Mouse (Mus musculus) heart, embryonic 12.5 days (tissue): ENCODE data around the gene Ptpa. TPM values are rescaled to one million over a fixed set of nuclear protein-coding genes. Genes with fewer than 3 reads are reported as not detected.

Experiments
- ATAC-seq: fragments of 200-750 bp; cut with Nextera tagmentation; 2 replicates; pipeline ENCODE4 v1.8.0; 2017; ENCODE audit warnings: moderate TSS enrichment, moderate library complexity; ENCODE audit not compliant: insufficient number of reproducible peaks, low FRiP score
- H3K27ac ChIP-seq: fragments of 300-500 bp; sonication (generic); 2 replicates; pipeline ENCODE4 v1.5.1; 2016; ENCODE audit warnings: mild to moderate bottlenecking, moderate library complexity; ENCODE audit not compliant: poor library complexity, severe bottlenecking
- H3K27me3 ChIP-seq: fragments of 300-500 bp; sonication (generic); replicated peaks from 2 replicates; pipeline ENCODE4 v1.6.1; 2016; ENCODE audit warnings: mild to moderate bottlenecking, moderate library complexity
- H3K36me3 ChIP-seq: fragments of 300-500 bp; sonication (generic); 2 replicates; pipeline ENCODE4 v1.6.1; 2016; ENCODE audit warnings: mild to moderate bottlenecking, moderate library complexity
- H3K4me1 ChIP-seq: fragments of 300-500 bp; sonication (generic); replicated peaks from 2 replicates; pipeline ENCODE4 v1.6.1; 2016; ENCODE audit warnings: mild to moderate bottlenecking
- H3K4me2 ChIP-seq: fragments of 300-500 bp; sonication (generic); 2 replicates; pipeline ENCODE4 v1.6.1; 2016; ENCODE audit warnings: mild to moderate bottlenecking, moderate library complexity
- H3K4me3 ChIP-seq: fragments of 300-500 bp; sonication (generic); 2 replicates; pipeline ENCODE4 v1.5.1; 2016; ENCODE audit warnings: mild to moderate bottlenecking
- H3K9ac ChIP-seq: fragments of 300-500 bp; sonication (generic); 2 replicates; pipeline ENCODE4 v1.6.1; 2016; ENCODE audit warnings: mild to moderate bottlenecking, moderate library complexity
- H3K9me3 ChIP-seq: fragments of 300-500 bp; sonication (generic); replicated peaks from 2 replicates; pipeline ENCODE4 v1.6.1; 2016; ENCODE audit warnings: mild to moderate bottlenecking, moderate library complexity
- WGBS: fragments of 180-500 bp; shearing (Covaris S2); methylation state at CpG from one replicate; pipeline ENCODE4 v1.1.7; 2016; 5-methylcytosine and 5-hydroxymethylcytosine counted together
- polyA plus RNA-seq: library from polyadenylated mRNA; unstranded; fragments of >200 nt; fragmentation: Nextera tagmentation; extraction: Ambion mirVana; gene quantifications from 2 replicates; pipeline ENCODE4 v1.2.1, GENCODE M21; 2016

Gene Ptpa
- polyA plus RNA-seq, 1 experiment from 2014 or later: 107 TPM

DNA sequence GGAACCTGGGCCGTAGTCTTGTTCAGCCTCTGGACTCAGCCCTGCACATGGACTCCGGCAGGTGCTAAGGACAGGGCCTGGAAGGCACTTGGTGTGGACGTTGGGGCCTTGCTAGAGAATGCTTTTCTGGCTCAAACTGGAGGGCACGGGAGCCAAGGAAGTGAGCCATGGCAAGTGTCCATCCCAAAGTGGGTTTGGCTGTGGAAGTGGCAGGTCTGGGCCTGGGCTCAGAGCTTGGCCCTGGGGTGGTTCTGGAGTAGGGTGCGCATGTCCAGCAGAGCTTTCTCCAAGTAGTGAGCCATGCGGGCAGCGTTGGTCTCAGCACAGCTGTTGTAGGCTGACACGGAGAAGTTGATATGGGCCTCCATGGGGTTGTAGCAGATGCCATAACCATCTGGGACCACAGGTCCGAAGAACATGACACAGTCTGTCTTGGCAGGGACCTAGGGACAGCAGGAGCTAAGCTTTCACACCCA, 13.4 kb upstream of the Ptpa start:
- H3K9ac ChIP-seq: no peak overlapping the region
- H3K36me3 ChIP-seq: peaks cover 95% of the 10 kb centered on the region
- WGBS: 89% methylated on average over 9 of the region's 9 CpGs
- H3K27me3 ChIP-seq: no peaks in the 10 kb centered on the region
- ATAC-seq: no peak
- no peaks in the 10 kb centered on the region for H3K9me3 ChIP-seq
- 0 out of 2 replicates have a peak, but pooled peaks cover 7% of the 10 kb centered on the region for H3K4me1 ChIP-seq
- H3K27ac ChIP-seq: no peak overlapping the region
- no peak overlapping the region for H3K4me2 ChIP-seq
- H3K4me3 ChIP-seq: no peak overlapping the region

DNA sequence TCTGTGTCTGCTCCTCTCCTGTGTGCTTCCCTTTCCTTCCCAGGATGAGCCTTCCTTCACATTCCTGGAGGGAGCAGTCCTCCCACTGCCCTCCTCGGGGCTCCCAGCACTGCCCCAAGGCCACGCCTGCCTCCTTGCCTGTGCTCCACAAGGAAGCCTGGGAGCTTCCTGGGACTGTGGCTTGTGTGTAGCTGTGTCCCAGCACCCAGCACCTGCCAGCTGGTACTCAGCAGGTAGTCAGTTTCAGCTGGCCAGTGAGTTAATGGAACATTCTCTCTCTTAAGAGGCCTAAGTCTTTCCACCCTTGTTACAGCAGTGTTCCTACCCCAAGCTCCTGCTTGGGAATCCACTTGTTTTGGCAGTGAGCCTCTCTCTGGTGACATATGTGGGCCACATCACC, 13.0 kb upstream of the Ptpa start:
- no peaks in the 10 kb centered on the region for H3K27me3 ChIP-seq
- no peak overlapping the region for H3K4me2 ChIP-seq
- 69% methylated on average over 2 of the region's 2 CpGs for WGBS
- H3K4me1 ChIP-seq: 0 out of 2 replicates have a peak, but pooled peaks cover 7% of the 10 kb centered on the region
- H3K4me3 ChIP-seq: no peak overlapping the region
- no peak for ATAC-seq
- H3K36me3 ChIP-seq: peaks cover 95% of the 10 kb centered on the region
- no peak overlapping the region for H3K27ac ChIP-seq
- no peak overlapping the region for H3K9ac ChIP-seq
- H3K9me3 ChIP-seq: no peaks in the 10 kb centered on the region

DNA sequence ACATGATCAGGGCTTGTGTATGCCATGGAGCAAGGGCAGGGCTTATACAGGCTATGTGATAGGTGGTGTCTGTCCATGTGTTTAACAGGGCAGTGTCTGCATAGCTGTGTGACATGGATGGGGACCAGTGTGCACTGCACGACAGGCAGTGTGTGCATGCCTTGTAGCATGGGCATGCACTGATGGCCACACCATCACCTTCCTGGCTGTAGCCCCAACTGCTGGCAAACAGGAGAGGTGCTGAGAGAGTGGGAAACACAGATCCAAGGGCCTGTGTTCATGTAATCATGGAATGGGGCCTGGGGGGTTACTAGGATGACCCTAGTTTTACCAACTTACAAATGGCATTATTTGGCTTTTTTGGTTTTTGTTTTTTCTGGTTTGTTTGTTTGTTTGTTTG, 12.0 kb upstream of the Ptpa start:
- Histone ChIP-seq H3K9ac (no peak overlapping the region), H3K9me3 (no peaks in the 10 kb centered on the region), H3K4me2 (no peak overlapping the region), H3K36me3 (peaks cover 95% of the 10 kb centered on the region), H3K4me1 (0 out of 2 replicates have a peak, but pooled peaks cover 5% of the 10 kb centered on the region), H3K27ac (no peak overlapping the region), H3K4me3 (no peak overlapping the region), H3K27me3 (no peaks in the 10 kb centered on the region)
- ATAC-seq: no peak
- 77% methylated on average over 1 of the region's 1 CpGs for WGBS

DNA sequence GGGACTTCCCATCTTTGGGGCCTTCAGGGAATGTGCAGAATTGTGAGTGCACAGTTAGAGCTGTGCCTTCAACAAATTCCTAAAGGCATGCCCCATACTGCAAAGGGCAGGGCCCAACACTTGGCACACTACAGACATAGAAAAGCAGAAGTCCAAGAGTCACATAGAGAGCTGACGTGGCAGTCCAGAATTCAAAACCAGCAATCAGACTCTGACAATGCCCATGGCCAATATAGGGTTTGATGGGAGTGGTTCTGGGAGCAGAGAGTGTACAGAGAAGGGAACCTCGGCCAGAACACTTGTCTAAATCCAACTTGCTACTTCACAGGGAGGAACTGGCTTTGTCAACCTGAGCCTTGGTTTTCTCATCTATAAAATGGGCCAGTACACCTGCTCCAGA, 8.6 kb upstream of the Ptpa start:
- H3K27me3 ChIP-seq: no peaks in the 10 kb centered on the region
- peaks cover 12% of the 10 kb centered on the region; the same call in 1 of the 2 replicates for H3K4me1 ChIP-seq
- H3K4me2 ChIP-seq: no peak overlapping the region
- peaks cover 85% of the 10 kb centered on the region for H3K36me3 ChIP-seq
- WGBS: 86% methylated on average over 2 of the region's 2 CpGs
- ATAC-seq: no peak
- no peak overlapping the region for H3K4me3 ChIP-seq
- no peak overlapping the region for H3K9ac ChIP-seq
- H3K27ac ChIP-seq: no peak overlapping the region
- H3K9me3 ChIP-seq: no peaks in the 10 kb centered on the region

DNA sequence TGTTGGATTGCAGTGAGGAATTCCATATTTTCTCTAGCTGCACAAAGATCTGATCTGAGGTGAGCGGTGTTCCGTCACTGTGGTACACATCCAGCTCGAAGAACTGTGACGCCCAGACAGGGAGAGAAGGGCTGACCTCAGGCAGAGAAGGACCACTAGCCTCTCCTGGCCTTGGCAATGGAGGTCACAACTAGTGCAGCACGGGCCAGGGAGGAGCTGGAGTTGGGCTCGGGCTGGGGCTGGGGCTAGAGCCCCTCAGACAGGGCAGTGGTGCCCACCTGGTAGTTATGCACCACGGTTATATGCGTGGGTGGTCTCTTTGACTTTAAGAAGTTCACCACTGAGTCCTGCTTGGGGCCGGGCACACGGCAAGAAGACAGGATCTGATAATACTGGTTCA, 8.1 kb upstream of the Ptpa start:
- no peak for ATAC-seq
- Histone ChIP-seq H3K27ac (no peak overlapping the region), H3K9ac (no peak overlapping the region), H3K36me3 (peaks cover 85% of the 10 kb centered on the region), H3K4me3 (no peak overlapping the region), H3K4me2 (no peak overlapping the region), H3K9me3 (no peaks in the 10 kb centered on the region), H3K4me1 (peaks cover 12% of the 10 kb centered on the region; the same call in 1 of the 2 replicates), H3K27me3 (no peaks in the 10 kb centered on the region)
- 90% methylated on average over 10 of the region's 10 CpGs for WGBS

DNA sequence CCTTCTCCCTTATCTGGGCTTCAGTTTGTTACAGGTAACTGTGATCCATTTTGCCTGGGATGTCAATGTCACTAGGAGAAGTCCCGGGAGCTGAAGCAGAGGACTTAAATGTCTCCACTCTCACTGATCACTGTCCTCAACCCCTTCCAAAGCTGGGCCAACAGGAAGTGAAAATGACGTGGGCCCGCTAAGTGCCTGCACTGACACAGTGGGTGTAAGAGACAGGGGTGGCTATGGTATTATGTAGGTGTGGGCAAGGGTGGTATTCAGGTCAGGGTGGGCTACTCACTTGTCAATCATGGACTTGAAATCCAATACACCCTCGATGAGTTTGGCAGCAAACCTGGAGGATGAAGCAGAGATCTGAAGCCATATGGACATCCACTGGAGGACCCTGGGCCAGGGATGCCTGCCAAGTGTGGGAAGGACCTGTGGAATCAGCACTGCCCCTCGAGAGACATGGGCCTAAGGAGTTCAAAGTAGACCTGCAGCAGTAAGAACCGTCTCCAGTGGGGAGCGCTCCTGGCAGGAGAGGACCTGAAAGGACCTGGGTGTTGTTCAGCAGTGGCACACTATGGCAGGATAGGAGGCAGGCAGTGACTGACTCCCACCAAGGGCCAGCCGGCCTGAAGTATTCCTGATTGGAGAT, 7.3 kb upstream of the Ptpa start:
- no peak overlapping the region for H3K4me2 ChIP-seq
- no peak overlapping the region for H3K4me3 ChIP-seq
- 80% methylated on average over 8 of the region's 8 CpGs for WGBS
- peaks cover 14% of the 10 kb centered on the region for H3K4me1 ChIP-seq
- H3K27ac ChIP-seq: no peak overlapping the region
- peaks cover 79% of the 10 kb centered on the region for H3K36me3 ChIP-seq
- no peak for ATAC-seq
- H3K9ac ChIP-seq: no peak overlapping the region
- H3K27me3 ChIP-seq: no peaks in the 10 kb centered on the region
- H3K9me3 ChIP-seq: no peaks in the 10 kb centered on the region

DNA sequence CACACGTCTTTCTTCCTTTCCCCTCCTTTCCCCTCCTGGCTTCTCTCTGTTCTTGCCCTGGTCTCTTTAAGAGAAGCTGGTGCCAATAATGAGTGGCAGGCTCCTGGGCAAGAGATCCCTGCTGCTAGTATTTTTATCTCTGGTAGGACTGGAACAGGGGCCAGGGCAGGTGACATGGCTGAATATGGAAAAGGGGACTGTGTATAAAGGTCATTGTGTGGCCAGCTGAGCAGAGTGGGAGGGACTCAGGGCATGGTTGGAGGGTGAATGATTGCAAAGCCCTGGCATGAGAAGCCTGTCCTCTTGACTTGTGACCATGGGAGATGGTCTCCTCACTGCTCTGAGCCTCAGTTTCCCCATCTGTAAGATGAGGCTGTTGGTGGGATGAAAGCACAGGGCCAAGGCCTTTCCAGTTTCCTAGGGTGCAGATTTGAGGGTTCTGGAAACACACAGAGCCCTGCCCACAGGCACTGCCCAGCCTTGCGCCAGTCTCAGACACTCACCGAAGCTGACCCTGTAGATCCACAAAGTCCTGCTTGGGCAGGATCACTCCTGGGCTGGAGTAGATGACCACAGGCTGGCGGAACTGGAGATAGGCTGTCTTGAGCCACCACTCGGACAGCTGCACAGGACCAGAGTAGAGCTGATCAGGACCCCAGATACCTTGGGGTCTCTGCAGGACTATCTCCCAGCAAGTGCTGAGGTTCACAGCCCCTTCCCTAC, 6.2 kb upstream of the Ptpa start:
- no peaks in the 10 kb centered on the region for H3K27me3 ChIP-seq
- peaks cover 24% of the 10 kb centered on the region for H3K4me1 ChIP-seq
- H3K36me3 ChIP-seq: peaks cover 70% of the 10 kb centered on the region
- H3K9me3 ChIP-seq: no peaks in the 10 kb centered on the region
- H3K27ac ChIP-seq: 0 out of 2 replicates have a peak overlapping the region, but pooled peaks have one; percentile 15
- no peak for ATAC-seq
- H3K4me2 ChIP-seq: no peak overlapping the region
- no peak overlapping the region for H3K9ac ChIP-seq
- 85% methylated on average over 5 of the region's 5 CpGs for WGBS
- H3K4me3 ChIP-seq: no peak overlapping the region

DNA sequence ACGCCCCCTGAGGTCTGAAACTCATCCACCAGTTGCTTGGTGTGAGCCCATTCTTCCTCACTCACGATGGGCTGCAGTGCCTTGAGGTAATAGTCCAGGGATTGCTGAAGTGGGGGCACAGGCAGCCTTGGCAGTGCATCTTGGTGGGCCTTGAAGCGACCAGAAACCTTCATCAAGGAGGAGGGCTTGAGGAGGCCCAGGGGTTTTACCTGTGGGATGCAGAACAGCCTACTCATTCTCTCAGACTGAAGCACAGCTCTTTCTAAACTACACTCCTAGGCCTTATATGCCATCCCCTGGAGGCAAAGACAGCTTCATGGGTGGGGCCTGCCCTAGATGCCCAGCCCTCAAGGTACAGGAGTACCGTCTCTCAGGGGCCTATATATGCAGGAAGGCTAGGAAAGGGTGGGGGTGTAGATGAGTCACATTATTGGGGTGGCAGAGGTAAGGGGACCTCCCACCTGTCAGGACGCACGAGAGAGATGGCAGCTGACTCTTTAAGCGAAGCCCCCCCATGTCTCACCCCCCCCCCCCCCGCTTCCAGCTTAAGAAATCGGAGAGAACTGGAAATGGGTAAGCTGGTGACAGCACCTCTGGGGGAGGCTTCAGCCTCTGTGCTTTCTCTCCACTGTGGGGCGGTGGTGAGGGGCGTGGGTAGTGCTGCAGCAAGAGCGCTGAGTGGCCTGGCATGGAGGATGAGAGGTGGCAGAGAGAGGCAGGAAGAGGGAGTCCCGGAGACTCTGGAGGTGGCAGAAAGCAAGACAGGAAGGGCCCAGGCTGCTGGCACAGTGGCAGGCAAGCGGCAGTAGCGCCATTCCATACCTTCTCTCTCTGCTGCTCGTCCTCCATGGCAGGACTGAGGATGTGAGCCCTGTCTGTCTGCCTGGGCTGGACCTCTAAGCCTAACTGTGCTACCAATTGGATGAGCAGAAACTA, 2.5 kb upstream of the Ptpa start:
- Histone ChIP-seq H3K9ac (0 out of 2 replicates have a peak overlapping the region, but pooled peaks have one; percentile 38), H3K4me3 (no peak overlapping the region), H3K27ac (no peak overlapping the region), H3K9me3 (no peaks in the 10 kb centered on the region), H3K4me2 (0 out of 2 replicates have a peak overlapping the region, but pooled peaks have one; percentile 74), H3K27me3 (no peaks in the 10 kb centered on the region), H3K36me3 (peaks cover 33% of the 10 kb centered on the region), H3K4me1 (peaks cover 37% of the 10 kb centered on the region)
- ATAC-seq: no peak
- WGBS: 72% methylated on average over 16 of the region's 16 CpGs

DNA sequence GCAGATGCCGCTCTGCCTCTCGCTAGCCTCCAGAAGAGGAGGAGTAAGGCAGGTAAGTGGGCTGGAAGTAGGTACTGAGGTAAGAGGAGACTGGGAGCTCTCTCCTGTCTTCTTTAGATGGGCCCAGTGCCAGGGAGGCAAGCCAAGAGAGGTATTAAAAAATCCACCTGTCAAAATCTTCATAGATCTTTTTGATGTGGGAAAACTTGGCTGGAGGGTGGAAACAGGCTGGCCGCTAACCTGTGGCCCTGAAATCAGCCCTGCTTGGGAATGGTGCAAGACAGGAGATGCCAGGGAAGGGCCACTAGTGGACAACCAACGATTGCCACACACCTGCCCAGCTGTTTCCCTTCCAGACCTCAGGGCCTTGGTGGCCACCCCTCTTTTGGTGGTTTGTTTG, 1.7 kb upstream of the Ptpa start:
- Histone ChIP-seq H3K9me3 (no peaks in the 10 kb centered on the region), H3K9ac (no peak overlapping the region), H3K27me3 (no peaks in the 10 kb centered on the region), H3K4me2 (peak overlapping the region; percentile 74; the same call in 1 of the 2 replicates), H3K36me3 (peaks cover 26% of the 10 kb centered on the region), H3K4me1 (peaks cover 42% of the 10 kb centered on the region), H3K4me3 (no peak overlapping the region), H3K27ac (no peak overlapping the region)
- no peak for ATAC-seq
- WGBS: 87% methylated on average over 4 of the region's 4 CpGs

DNA sequence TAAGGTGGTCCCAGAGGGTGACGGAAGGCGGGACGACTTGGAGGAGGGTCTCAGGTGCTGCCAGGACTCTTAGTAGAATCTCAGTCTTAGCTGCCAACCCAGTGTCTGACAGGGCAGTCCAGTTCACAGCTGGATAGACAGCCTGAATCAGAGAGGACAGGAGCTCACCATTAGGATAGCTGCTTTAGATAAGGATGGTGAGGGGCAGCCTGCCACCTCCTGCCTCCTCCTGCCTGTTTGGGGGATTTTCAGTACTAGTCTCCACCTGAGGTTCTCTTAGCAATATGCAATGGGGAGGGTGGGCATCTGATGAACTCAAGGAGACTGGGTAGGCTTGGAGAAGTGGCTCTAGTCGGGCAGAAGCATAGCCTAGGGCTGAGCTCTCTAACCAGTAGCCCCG, 1.2 kb upstream of the Ptpa start:
- Histone ChIP-seq H3K27ac (peak overlapping the region; percentile 96; the same call in 1 of the 2 replicates), H3K9me3 (no peaks in the 10 kb centered on the region), H3K4me3 (peak overlapping the region; percentile 89), H3K9ac (peak overlapping the region; percentile 94), H3K4me2 (peak overlapping the region; percentile 74), H3K36me3 (peaks cover 20% of the 10 kb centered on the region), H3K4me1 (peaks cover 40% of the 10 kb centered on the region), H3K27me3 (no peaks in the 10 kb centered on the region)
- 48% methylated on average over 5 of the region's 5 CpGs for WGBS
- ATAC-seq: no peak
